Mouse (Mus musculus): ENCODE data around the gene Gm20721.

- TF ChIP-seq CTCF (IDR thresholded peaks at IDR 0.05; ENCODE audit: low read depth, low read length), result no peak
- TF ChIP-seq POLR2AphosphoS5 (IDR thresholded peaks at IDR 0.05; ENCODE audit: insufficient replicate concordance, low read depth, low read length), result no peak
Observed at GRCm38 (mm10) chr2:174316661-174317060, 29.9 kb downstream of the Gm20721 start.
